Mouse (Mus musculus) kidney, postnatal 4 days (tissue): ENCODE data around the gene Wdr34.

Experiments
- DNase-seq, 2 experiments: peaks; one replicate each; pipeline ENCODE4 v3.0.0; 2021; ENCODE audit warnings: mixed read lengths in 2 of 2

The Wdr34 gene

GRCm38 (mm10) chr2:30026997-30027396, 21.7 kb downstream of the Wdr34 start:
- DNase-seq = no peak

DNA sequence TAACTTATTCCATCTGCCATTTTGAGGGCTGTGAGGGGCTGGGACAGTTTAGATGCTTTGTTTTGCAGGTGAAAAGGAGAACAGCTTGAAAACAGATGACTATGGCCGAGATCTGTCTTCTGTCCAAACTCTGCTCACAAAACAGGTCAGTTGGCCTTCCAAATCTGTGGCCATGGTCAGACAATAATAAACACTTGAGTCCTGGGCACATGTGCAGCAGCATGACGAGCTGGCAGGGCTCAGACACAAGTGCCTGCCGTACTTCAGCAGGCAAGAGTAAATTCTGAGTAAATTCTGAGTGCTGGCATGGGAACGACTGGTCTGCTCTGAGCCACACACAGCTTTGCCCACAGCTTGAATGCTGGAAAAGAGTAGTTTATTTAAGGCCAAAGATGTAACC, 23.2 kb downstream of the Wdr34 start:
- DNase-seq = no peak

DNA sequence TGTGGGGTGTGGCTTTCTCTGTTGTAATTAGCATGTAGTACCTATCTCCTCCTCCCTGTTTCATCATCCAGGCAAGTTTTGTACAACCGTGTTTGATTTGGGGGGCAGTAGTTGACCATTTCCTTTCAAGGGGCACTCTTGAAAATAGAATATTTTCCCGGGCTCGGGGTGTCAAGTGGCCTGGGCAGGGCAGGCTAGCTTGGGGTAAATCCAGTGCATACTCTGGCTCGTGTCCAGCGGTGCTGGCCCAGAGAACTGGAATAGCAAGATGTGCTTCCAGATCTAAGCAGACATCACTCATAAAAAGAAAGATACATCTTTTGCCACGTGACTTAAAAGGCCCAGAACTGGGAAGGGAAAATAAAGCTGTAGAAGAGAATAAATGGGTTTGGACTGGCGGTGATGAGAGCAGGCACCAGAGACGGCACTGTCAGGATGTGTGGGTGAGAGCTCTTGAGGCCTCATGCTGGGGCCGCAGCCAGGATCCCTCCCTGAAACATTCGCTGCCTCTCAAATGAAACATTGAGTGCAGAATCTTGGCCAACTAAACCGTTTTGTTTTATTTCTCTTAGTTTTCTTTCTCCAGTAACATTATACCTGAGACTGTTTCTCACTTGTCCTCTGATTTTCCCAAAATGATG, 34.2 kb downstream of the Wdr34 start:
- DNase-seq = no peak

- DNase-seq = no peak
These were observed 37.8 kb downstream of the Wdr34 start for GRCm38 (mm10) chr2:30010840-30011281.

DNA sequence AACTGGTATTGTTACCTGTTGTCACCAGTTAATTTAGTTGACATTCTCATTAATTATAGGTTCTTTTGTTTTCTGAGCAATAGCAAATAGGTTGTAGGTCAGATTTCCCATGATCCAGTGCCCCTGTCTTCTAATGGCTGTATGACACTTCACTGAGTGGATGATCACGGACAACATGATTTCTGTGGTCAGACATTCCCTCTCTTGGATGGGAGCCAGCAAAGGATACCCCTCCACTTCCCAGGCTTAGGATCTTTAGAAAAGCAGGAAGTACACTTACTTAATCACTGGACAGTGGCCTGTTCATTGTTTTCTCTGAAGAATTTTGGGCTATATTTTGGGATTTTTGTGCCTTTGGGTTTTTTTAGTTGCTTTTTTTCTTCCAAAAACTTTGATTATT, 39.6 kb downstream of the Wdr34 start:
- DNase-seq = peak in 1 of 2 experiments; percentile 14

DNA sequence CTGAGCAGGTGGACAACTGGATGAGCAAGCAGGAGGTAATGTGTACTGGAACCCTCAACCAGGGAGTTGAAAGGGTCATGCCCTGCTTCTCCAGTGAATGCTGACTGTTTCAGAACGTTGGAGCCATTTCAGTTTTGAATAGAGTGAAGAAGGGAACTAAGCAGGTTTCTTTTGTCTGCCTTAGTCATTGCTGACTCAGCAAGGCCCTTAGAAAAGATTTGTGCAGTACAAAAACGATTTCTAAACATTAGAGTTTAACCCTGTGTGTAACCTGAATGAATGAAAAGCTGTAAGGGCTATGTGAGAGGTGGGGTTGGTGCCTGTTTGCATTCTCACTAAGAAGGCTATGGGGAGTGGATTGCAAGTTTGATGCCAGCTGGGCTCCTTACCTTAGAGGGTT, 56.7 kb downstream of the Wdr34 start:
- DNase-seq = no peak
